Mouse (Mus musculus): Measurements from ENCODE around the gene Mri1.

Mri1 gene

DNA sequence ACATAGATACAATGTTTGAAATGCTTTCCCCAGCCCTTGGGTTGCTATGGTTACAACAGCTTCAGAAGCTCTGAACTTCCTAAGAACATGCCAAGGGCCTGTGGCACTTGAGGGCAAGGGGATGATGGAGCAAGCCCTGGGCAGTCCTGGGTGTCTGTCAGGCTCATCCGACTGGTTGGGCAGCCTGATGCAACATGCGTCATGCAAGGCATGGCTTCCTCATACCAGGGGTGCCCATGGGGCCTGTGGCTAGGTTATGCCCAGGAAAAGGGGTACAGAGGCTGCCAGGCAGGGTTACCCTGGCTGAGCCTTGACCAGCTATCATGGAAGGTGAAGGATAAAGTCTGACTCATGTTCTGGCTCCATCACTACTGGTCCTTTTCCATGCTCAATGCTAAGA, 24.1 kb downstream of the Mri1 start:
- no peak overlapping the region for H3K4me3 ChIP-seq (replicated peaks; ENCODE audit: low read length)
- H3K36me3 ChIP-seq (ENCODE audit: insufficient read depth, low read length): peaks cover 67% of the 10 kb centered on the region
- H3K9me3 ChIP-seq (ENCODE audit: low read length): no peaks in the 10 kb centered on the region
- TF ChIP-seq POU5F1 (IDR thresholded peaks at IDR 0.05; ENCODE audit: borderline replicate concordance, low read length): no peak
- TF ChIP-seq CTCF (conservative IDR thresholded peaks at IDR 0.05; ENCODE audit: low read length): no peak
- TF ChIP-seq NANOG (IDR thresholded peaks at IDR 0.05; ENCODE audit: borderline replicate concordance, low read length): no peak
- H3K27me3 ChIP-seq (ENCODE audit: insufficient read depth, low read length): no peaks in the 10 kb centered on the region
- peaks cover 39% of the 10 kb centered on the region for H3K4me1 ChIP-seq (replicated peaks; ENCODE audit: low read depth, low read length)

- Histone ChIP-seq H3K9me3 (ENCODE audit: low read length) (no peaks in the 10 kb centered on the region), H3K36me3 (ENCODE audit: insufficient read depth, low read length) (peaks cover 90% of the 10 kb centered on the region), H3K4me1 (replicated peaks; ENCODE audit: low read depth, low read length) (peaks cover 27% of the 10 kb centered on the region), H3K4me3 (replicated peaks; ENCODE audit: low read length) (no peak overlapping the region), H3K27me3 (ENCODE audit: insufficient read depth, low read length) (no peaks in the 10 kb centered on the region)
- no peak for TF ChIP-seq NANOG (IDR thresholded peaks at IDR 0.05; ENCODE audit: borderline replicate concordance, low read length)
- no peak for TF ChIP-seq POU5F1 (IDR thresholded peaks at IDR 0.05; ENCODE audit: borderline replicate concordance, low read length)
- peak; percentile 52 for TF ChIP-seq CTCF (conservative IDR thresholded peaks at IDR 0.05; ENCODE audit: low read length)
Measured at GRCm38 (mm10) chr8:84230735-84231134, 26.4 kb downstream of the Mri1 start.

GRCm38 (mm10) chr8:84223322-84224029, 33.6 kb downstream of the Mri1 start:
- peaks cover 89% of the 10 kb centered on the region for H3K36me3 ChIP-seq (ENCODE audit: insufficient read depth, low read length)
- TF ChIP-seq CTCF (conservative IDR thresholded peaks at IDR 0.05; ENCODE audit: low read length): no peak
- no peak for TF ChIP-seq POU5F1 (IDR thresholded peaks at IDR 0.05; ENCODE audit: borderline replicate concordance, low read length)
- TF ChIP-seq NANOG (IDR thresholded peaks at IDR 0.05; ENCODE audit: borderline replicate concordance, low read length): no peak
- H3K9me3 ChIP-seq (ENCODE audit: low read length): no peaks in the 10 kb centered on the region
- peaks cover 30% of the 10 kb centered on the region for H3K4me1 ChIP-seq (replicated peaks; ENCODE audit: low read depth, low read length)
- peak overlapping the region; percentile 77 for H3K4me3 ChIP-seq (replicated peaks; ENCODE audit: low read length)
- no peaks in the 10 kb centered on the region for H3K27me3 ChIP-seq (ENCODE audit: insufficient read depth, low read length)

DNA sequence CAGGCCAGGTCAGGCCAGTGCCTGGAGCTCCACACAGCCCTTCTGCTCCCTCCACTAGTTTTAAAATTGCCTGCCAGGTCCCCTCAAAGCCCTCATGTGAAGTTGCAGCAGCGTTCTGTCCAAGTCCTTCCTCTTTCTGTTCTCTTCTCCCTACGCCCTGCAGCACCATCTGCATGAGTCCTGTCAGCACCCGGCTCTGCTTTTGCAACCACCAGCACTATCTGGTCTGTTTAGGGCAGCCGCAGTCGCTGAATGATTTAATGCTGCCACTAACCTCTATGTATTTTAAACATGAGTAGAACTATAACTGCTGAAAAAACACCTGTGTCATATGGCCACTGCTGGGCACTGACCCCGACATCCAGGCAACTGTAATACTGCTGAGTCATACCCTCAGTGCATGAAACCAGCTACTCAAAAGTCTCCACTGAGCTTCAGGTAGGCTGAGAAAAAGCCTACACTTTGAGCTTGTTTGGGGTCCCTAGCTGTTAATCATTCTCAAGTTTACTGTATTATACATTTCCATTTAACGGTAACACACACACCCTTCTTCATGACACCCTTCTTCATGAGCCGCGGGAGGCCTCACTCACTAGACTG, 34.5 kb downstream of the Mri1 start:
- H3K36me3 ChIP-seq (ENCODE audit: insufficient read depth, low read length): peaks cover 89% of the 10 kb centered on the region
- H3K27me3 ChIP-seq (ENCODE audit: insufficient read depth, low read length): no peaks in the 10 kb centered on the region
- no peaks in the 10 kb centered on the region for H3K9me3 ChIP-seq (ENCODE audit: low read length)
- no peak for TF ChIP-seq NANOG (IDR thresholded peaks at IDR 0.05; ENCODE audit: borderline replicate concordance, low read length)
- no peak for TF ChIP-seq CTCF (conservative IDR thresholded peaks at IDR 0.05; ENCODE audit: low read length)
- TF ChIP-seq POU5F1 (IDR thresholded peaks at IDR 0.05; ENCODE audit: borderline replicate concordance, low read length): no peak
- H3K4me1 ChIP-seq (replicated peaks; ENCODE audit: low read depth, low read length): peaks cover 30% of the 10 kb centered on the region
- H3K4me3 ChIP-seq (replicated peaks; ENCODE audit: low read length): peak overlapping the region; percentile 77

GRCm38 (mm10) chr8:84220105-84220504, 37.0 kb downstream of the Mri1 start:
- Histone ChIP-seq H3K36me3 (ENCODE audit: insufficient read depth, low read length) (peaks cover 87% of the 10 kb centered on the region), H3K4me3 (replicated peaks; ENCODE audit: low read length) (no peak overlapping the region), H3K27me3 (ENCODE audit: insufficient read depth, low read length) (no peaks in the 10 kb centered on the region), H3K9me3 (ENCODE audit: low read length) (no peaks in the 10 kb centered on the region), H3K4me1 (replicated peaks; ENCODE audit: low read depth, low read length) (peaks cover 30% of the 10 kb centered on the region)
- TF ChIP-seq NANOG (IDR thresholded peaks at IDR 0.05; ENCODE audit: borderline replicate concordance, low read length) (no peak), POU5F1 (IDR thresholded peaks at IDR 0.05; ENCODE audit: borderline replicate concordance, low read length) (no peak), CTCF (conservative IDR thresholded peaks at IDR 0.05; ENCODE audit: low read length) (no peak)

GRCm38 (mm10) chr8:84218143-84218542, 39.0 kb downstream of the Mri1 start:
- Histone ChIP-seq H3K4me3 (replicated peaks; ENCODE audit: low read length) (no peak overlapping the region), H3K9me3 (ENCODE audit: low read length) (no peaks in the 10 kb centered on the region)

GRCm38 (mm10) chr8:84217206-84217605, 39.9 kb downstream of the Mri1 start:
- H3K36me3 ChIP-seq (ENCODE audit: insufficient read depth, low read length): peaks cover 91% of the 10 kb centered on the region
- H3K4me3 ChIP-seq (replicated peaks; ENCODE audit: low read length): no peak overlapping the region
- peaks cover 21% of the 10 kb centered on the region for H3K4me1 ChIP-seq (replicated peaks; ENCODE audit: low read depth, low read length)
- no peaks in the 10 kb centered on the region for H3K9me3 ChIP-seq (ENCODE audit: low read length)
- no peaks in the 10 kb centered on the region for H3K27me3 ChIP-seq (ENCODE audit: insufficient read depth, low read length)
- TF ChIP-seq CTCF (conservative IDR thresholded peaks at IDR 0.05; ENCODE audit: low read length) (no peak), POU5F1 (IDR thresholded peaks at IDR 0.05; ENCODE audit: borderline replicate concordance, low read length) (no peak), NANOG (IDR thresholded peaks at IDR 0.05; ENCODE audit: borderline replicate concordance, low read length) (no peak)

More at GRCm38 (mm10) chr8:84218143-84218542, 39.0 kb downstream of the Mri1 start:
- TF ChIP-seq NANOG (IDR thresholded peaks at IDR 0.05; ENCODE audit: borderline replicate concordance, low read length) (no peak), CTCF (conservative IDR thresholded peaks at IDR 0.05; ENCODE audit: low read length) (no peak), POU5F1 (IDR thresholded peaks at IDR 0.05; ENCODE audit: borderline replicate concordance, low read length) (no peak)
- H3K27me3 ChIP-seq (ENCODE audit: insufficient read depth, low read length): no peaks in the 10 kb centered on the region
- H3K36me3 ChIP-seq (ENCODE audit: insufficient read depth, low read length): peaks cover 91% of the 10 kb centered on the region
- peaks cover 22% of the 10 kb centered on the region for H3K4me1 ChIP-seq (replicated peaks; ENCODE audit: low read depth, low read length)

DNA sequence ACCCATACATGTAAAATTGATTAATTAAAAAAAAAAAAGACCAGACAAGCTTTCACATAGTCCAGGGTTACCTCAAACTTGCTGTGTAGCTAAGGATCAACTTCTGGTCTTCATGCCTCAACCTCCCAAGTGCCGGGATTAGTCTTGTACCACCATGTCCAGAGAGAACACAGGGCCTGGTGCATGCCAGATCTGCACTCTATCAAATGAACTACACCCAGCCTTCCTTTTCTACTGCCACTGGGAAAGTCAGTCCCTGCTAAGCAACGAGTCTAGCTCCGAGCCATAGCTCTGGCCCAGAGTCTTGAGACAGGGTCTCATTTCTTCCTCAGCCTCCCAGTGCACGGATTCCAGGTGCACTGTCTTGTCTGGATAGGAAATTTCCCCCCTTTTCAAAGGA, 43.8 kb downstream of the Mri1 start:
- H3K36me3 ChIP-seq (ENCODE audit: insufficient read depth, low read length): peaks cover 92% of the 10 kb centered on the region
- H3K4me1 ChIP-seq (replicated peaks; ENCODE audit: low read depth, low read length): peaks cover 49% of the 10 kb centered on the region
- no peak for TF ChIP-seq NANOG (IDR thresholded peaks at IDR 0.05; ENCODE audit: borderline replicate concordance, low read length)
- TF ChIP-seq CTCF (conservative IDR thresholded peaks at IDR 0.05; ENCODE audit: low read length): no peak
- no peak for TF ChIP-seq POU5F1 (IDR thresholded peaks at IDR 0.05; ENCODE audit: borderline replicate concordance, low read length)
- H3K4me3 ChIP-seq (replicated peaks; ENCODE audit: low read length): no peak overlapping the region
- no peaks in the 10 kb centered on the region for H3K27me3 ChIP-seq (ENCODE audit: insufficient read depth, low read length)
- H3K9me3 ChIP-seq (ENCODE audit: low read length): no peaks in the 10 kb centered on the region

Measured in E14TG2a.4 (cell line).